Mouse (Mus musculus) embryonic fibroblast, embryonic 13.5 days (primary cell): ENCODE measurements around the gene Tmem231.

Experiments
- CTCF ChIP-seq: IDR thresholded peaks from 2 replicates; pipeline ENCODE4 v1.5.1; 2011; ENCODE audit warnings: mild to moderate bottlenecking, control low read depth, low read length, moderate library complexity, borderline replicate concordance; ENCODE audit not compliant: insufficient read depth
- POLR2A ChIP-seq: IDR thresholded peaks from 2 replicates; pipeline ENCODE4 v1.6.1; 2011; ENCODE audit warnings: low read depth, mild to moderate bottlenecking, control low read depth, low read length, moderate library complexity

DNA sequence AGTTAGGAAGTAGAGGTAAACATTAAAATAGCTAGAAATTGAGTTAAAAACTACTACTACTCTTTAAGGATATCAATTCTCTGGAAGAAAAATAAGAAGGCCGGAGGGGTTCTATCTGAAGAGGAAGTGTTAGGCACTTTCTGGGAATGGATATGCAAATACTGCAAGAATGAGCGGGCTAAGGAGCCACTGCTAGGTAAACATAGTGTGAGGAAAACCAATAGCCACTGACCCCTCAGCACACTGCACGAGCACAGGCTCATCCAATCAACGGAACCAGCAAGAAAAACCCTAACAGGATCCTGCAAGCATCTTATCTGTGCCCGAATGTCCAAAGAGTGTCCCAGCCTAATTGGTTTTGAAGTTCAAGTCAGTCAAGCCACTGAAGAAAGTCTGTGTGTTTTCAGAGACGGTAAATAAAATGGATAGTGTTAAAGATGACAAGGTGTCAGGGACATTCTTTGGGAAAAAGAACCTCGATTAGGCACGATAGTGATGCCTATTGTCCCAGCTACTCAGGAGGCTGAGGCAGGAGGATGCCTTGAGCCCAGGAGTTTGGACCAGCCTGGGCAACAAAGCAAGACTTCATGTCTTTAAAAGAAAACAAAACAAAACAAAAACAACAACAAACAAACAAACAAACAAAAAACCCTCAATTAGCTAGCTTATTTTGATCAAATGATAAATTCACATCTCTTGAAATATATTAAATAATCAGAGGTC is 68.4 kb downstream of the Tmem231 start:
- TF ChIP-seq CTCF (no peak), POLR2A (no peak)
